Mouse (Mus musculus): ENCODE results near the gene Zdhhc4.

The Zdhhc4 gene

GRCm38 (mm10) chr5:143328690-143329495 is at the start of gene Zdhhc4:
Zdhhc4 (minus strand) TSS chr5:143329256.
- peak; percentile 94 for DNase-seq

- DNase-seq = no peak
Measured at GRCm38 (mm10) chr5:143376156-143376555, 47.1 kb upstream of the Zdhhc4 start.

GRCm38 (mm10) chr5:143375242-143375641 is 46.2 kb upstream of the Zdhhc4 start:
- DNase-seq = peak; percentile 70

- DNase-seq = no peak
Measured at GRCm38 (mm10) chr5:143372818-143373217, 43.8 kb upstream of the Zdhhc4 start.

GRCm38 (mm10) chr5:143371146-143371510 is 42.1 kb upstream of the Zdhhc4 start:
- no peak for DNase-seq

- no peak for DNase-seq
Measured at GRCm38 (mm10) chr5:143370416-143371145, 41.5 kb upstream of the Zdhhc4 start.

GRCm38 (mm10) chr5:143369611-143370255 is 40.7 kb upstream of the Zdhhc4 start:
- no peak for DNase-seq

- DNase-seq = no peak
Measured at GRCm38 (mm10) chr5:143367931-143368330, 38.9 kb upstream of the Zdhhc4 start.

GRCm38 (mm10) chr5:143363678-143364615 is 34.9 kb upstream of the Zdhhc4 start:
- no peak for DNase-seq

GRCm38 (mm10) chr5:143361428-143361827 is 32.4 kb upstream of the Zdhhc4 start:
- no peak for DNase-seq

GRCm38 (mm10) chr5:143360000-143360399 is 30.9 kb upstream of the Zdhhc4 start:
- peak; percentile 40 for DNase-seq

GRCm38 (mm10) chr5:143359263-143359662 is 30.2 kb upstream of the Zdhhc4 start:
- no peak for DNase-seq

GRCm38 (mm10) chr5:143357564-143357963 is 28.5 kb upstream of the Zdhhc4 start:
- DNase-seq = no peak

- no peak for DNase-seq
Measured at GRCm38 (mm10) chr5:143356686-143357388, 27.8 kb upstream of the Zdhhc4 start, which contains the start of gene Grid2ip. Grid2ip (plus strand) TSS chr5:143357338.

GRCm38 (mm10) chr5:143356017-143356416 is 27.0 kb upstream of the Zdhhc4 start:
- no peak for DNase-seq

GRCm38 (mm10) chr5:143346367-143346766 is 17.3 kb upstream of the Zdhhc4 start:
- no peak for DNase-seq

GRCm38 (mm10) chr5:143339603-143340002 is 10.5 kb upstream of the Zdhhc4 start:
- no peak for DNase-seq

- no peak for DNase-seq
Measured at GRCm38 (mm10) chr5:143336559-143336958, 7.5 kb upstream of the Zdhhc4 start.

GRCm38 (mm10) chr5:143335089-143335460 is 6.0 kb upstream of the Zdhhc4 start:
- no peak for DNase-seq

GRCm38 (mm10) chr5:143334418-143335088 is 5.5 kb upstream of the Zdhhc4 start:
- no peak for DNase-seq

- DNase-seq = peak; percentile 70
Measured at GRCm38 (mm10) chr5:143333872-143334271, 4.8 kb upstream of the Zdhhc4 start.

Measured in thymus, postnatal 14 days (tissue).